Mouse (Mus musculus) bone marrow macrophage, adult 2 months (primary cell): ENCODE measurements around the gene Mgat4e.

Source experiments
- CTCF ChIP-seq: IDR thresholded peaks from 2 replicates; pipeline ENCODE4 v1.5.1; 2012; ENCODE audit warnings: low read depth, mild to moderate bottlenecking, low read length, moderate library complexity
- POLR2A ChIP-seq: IDR thresholded peaks from 2 replicates; pipeline ENCODE4 v1.6.1; 2012; ENCODE audit warnings: mild to moderate bottlenecking, low read depth, low read length, borderline replicate concordance

DNA sequence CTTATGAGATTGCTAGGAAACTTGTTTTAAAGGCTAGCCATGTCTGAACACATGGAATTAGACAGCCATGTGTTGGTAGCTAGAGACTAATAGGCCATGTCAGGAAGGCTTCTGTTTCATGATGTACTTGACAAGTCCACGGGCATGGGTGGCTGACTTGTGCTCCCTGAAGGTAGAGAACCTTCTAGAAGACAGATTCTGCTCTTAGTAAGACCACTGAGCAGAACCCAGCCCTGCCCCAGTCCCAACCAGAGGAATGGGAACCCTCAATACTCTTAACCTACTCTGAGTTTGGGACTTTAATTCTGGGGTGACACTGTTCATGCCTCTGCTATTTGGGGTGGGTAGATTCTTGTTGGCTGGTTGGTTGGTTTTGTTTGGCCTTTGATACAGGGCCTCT lies 24.5 kb downstream of the Mgat4e start:
- TF ChIP-seq CTCF: no peak
- TF ChIP-seq POLR2A: no peak
